Mouse (Mus musculus) small intestine, adult 2 months (tissue): ENCODE measurements at regions not wholly inside any gene's neighbourhood (a gene's known extent, or its start where the extent isn't known, plus 50 kb on each side); places are given as distances from the start of the nearest gene placed in this dataset.
A peak's percentile ranks its signal among the peaks of the same experiment; 100 is the strongest.

Source experiments
- H3K27ac ChIP-seq: fragments of 200-500 bp; 2 replicates; pipeline ENCODE4 v1.5.1; 2012; ENCODE audit warnings: low read depth, low read length, control low read depth, inconsistent platforms; ENCODE audit not compliant: insufficient read depth
- H3K27me3 ChIP-seq: fragments of 200-500 bp; 2 replicates; pipeline ENCODE4 v1.6.1; 2012; ENCODE audit warnings: mild to moderate bottlenecking, moderate library complexity, low read length, inconsistent platforms; ENCODE audit not compliant: control insufficient read depth, insufficient read depth
- H3K36me3 ChIP-seq: fragments of 200-500 bp; 2 replicates; pipeline ENCODE4 v1.6.1; 2012; ENCODE audit warnings: mild to moderate bottlenecking, low read length, control low read depth, inconsistent platforms; ENCODE audit not compliant: control insufficient read depth, insufficient read depth
- H3K4me1 ChIP-seq: fragments of 200-500 bp; 2 replicates; pipeline ENCODE4 v1.6.1; 2012; ENCODE audit warnings: low read length, inconsistent platforms, mixed read lengths; ENCODE audit not compliant: control insufficient read depth, insufficient read depth, insufficient read length
- H3K4me3 ChIP-seq: fragments of 200-500 bp; 2 replicates; pipeline ENCODE4 v1.5.1; 2012; ENCODE audit warnings: low read depth, mild to moderate bottlenecking, control low read depth, inconsistent platforms, low read length, moderate library complexity
- CTCF ChIP-seq: fragments of 200-500 bp; IDR thresholded peaks from 2 replicates; pipeline ENCODE4 v1.5.1; 2012; ENCODE audit warnings: low read depth, mild to moderate bottlenecking, control low read depth, inconsistent platforms, low read length, moderate library complexity, mixed read lengths; ENCODE audit not compliant: insufficient replicate concordance, insufficient read length; ENCODE audit errors: extremely low read depth
- POLR2A ChIP-seq: fragments of 200-500 bp; IDR thresholded peaks from 2 replicates; pipeline ENCODE4 v1.6.1; 2012; ENCODE audit warnings: low read depth, mild to moderate bottlenecking, control low read depth, inconsistent platforms, low read length, moderate library complexity
- WGBS: fragments of 180-500 bp; shearing (Covaris S2); methylation state at CpG from one replicate; pipeline ENCODE4 v1.1.7; 2018; 5-methylcytosine and 5-hydroxymethylcytosine counted together

DNA sequence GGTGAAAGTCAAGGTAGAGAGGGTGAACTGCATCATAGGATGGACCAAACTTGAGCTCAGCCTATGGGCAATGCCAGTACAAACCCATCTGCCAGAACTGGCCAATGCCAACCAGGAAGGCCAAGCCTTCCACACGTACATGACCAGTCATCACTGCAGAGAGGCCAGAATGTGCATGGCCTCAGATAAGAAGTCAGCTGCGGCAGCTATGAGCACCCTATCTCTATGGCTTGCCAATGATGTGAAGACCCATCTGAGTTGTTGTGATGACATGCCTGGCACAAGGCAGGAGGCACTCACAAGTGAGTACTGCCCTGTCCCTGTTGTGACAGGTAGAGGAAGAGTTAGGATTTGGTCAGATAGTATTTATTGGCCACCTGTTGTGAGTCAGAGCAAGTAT, 72.7 kb upstream of the Rreb1 start:
- Histone ChIP-seq H3K4me1 (no peaks in the 10 kb centered on the region; the same call in 1 of the 2 replicates), H3K4me3 (no peak overlapping the region), H3K27me3 (no peaks in the 10 kb centered on the region), H3K27ac (no peak overlapping the region), H3K36me3 (no peaks in the 10 kb centered on the region)
- no peak for TF ChIP-seq POLR2A
- TF ChIP-seq CTCF, result no peak
- WGBS, result 54% methylated on average over 2 of the region's 2 CpGs

GRCm38 (mm10) chr13:37710913-37711312, 67.3 kb upstream of the Rreb1 start:
- 82% methylated on average over 5 of the region's 5 CpGs for WGBS
- H3K4me1 ChIP-seq, result peaks cover 11% of the 10 kb centered on the region; the same call in 1 of the 2 replicates
- no peaks in the 10 kb centered on the region for H3K36me3 ChIP-seq
- no peak overlapping the region for H3K4me3 ChIP-seq
- no peak overlapping the region for H3K27ac ChIP-seq
- no peaks in the 10 kb centered on the region for H3K27me3 ChIP-seq
- no peak for TF ChIP-seq CTCF
- no peak for TF ChIP-seq POLR2A

DNA sequence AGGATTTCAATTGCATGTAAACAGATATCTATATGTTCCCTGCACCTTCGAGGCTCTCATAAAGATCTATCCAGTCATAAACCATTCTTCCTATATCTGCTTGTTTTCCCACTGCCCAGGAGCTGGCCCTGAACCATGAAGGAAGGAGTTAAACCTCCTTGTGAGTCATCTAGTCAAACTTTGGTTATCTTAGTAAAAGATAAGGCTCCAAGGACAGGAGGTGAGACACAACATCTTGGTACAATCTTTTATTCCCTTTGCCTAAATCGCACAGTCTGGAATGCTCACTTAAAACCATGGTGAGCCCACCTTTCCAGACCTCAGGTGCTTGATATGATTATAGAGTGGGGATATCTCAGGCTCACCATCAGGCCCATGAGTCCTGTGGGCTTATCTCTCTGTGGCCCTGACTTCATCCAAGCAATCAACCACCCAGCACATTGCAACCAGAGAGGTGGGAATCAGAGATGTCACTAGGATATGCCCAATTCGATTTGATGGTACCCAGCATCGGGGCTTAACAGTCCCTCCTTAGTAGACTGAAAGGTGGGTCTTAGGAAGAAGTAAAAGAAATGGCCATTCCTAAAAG, 65.2 kb upstream of the Rreb1 start:
- WGBS, result 34% methylated on average over 4 of the region's 4 CpGs
- peaks cover 21% of the 10 kb centered on the region; the same call in 1 of the 2 replicates for H3K4me1 ChIP-seq
- no peaks in the 10 kb centered on the region for H3K36me3 ChIP-seq
- TF ChIP-seq POLR2A (no peak), CTCF (no peak)
- no peaks in the 10 kb centered on the region for H3K27me3 ChIP-seq
- H3K4me3 ChIP-seq, result no peak overlapping the region
- H3K27ac ChIP-seq, result 0 out of 2 replicates have a peak overlapping the region, but pooled peaks have one; percentile 8

DNA sequence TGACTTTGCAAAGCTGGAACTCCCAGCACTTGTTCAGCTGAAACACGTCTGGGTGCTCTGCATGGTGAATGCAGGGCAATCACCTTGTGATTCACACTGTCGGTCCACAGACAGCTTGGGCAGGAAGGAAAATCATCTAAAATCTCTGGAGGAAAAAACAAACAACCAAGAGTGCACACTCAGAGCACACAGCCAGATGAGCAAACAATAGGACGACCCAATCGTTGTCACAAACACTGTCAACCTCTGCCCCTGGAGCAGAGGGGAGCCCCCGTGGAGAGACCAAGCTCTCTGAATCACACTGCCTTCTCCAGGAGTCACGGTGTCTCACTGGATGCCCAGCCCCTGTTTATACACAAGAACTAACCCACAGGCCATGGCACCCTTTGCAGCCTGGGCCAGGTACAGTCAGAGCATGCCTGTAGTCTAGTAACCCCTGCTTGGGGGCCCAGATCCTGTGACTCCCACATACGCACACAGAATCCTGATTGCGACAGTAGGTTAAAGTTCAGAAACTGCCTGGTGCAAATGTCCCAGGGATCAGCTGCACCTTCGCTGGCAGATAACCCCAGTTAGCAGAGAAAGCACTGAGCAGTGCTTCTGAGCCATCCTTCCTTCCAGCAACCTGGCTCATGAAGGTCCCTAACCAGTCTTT, 63.0 kb upstream of the Rreb1 start:
- Histone ChIP-seq H3K36me3 (no peaks in the 10 kb centered on the region), H3K27ac (peak overlapping the region; percentile 84)
- 18% methylated on average over 9 of the region's 9 CpGs for WGBS

GRCm38 (mm10) chr13:37715770-37716693, 62.2 kb upstream of the Rreb1 start:
- Histone ChIP-seq H3K4me3 (no peak overlapping the region), H3K36me3 (no peaks in the 10 kb centered on the region), H3K27ac (peak overlapping the region; percentile 84), H3K27me3 (no peaks in the 10 kb centered on the region), H3K4me1 (peaks cover 21% of the 10 kb centered on the region; the same call in 1 of the 2 replicates)
- WGBS, result 32% methylated on average over 15 of the region's 15 CpGs
- TF ChIP-seq POLR2A (no peak), CTCF (no peak)

More for the DNA sequence above, 63.0 kb upstream of the Rreb1 start:
- Histone ChIP-seq H3K4me1 (peaks cover 21% of the 10 kb centered on the region; the same call in 1 of the 2 replicates), H3K27me3 (no peaks in the 10 kb centered on the region), H3K4me3 (no peak overlapping the region)
- TF ChIP-seq POLR2A (no peak), CTCF (no peak)

- H3K4me3 ChIP-seq, result no peak overlapping the region
- peaks cover 21% of the 10 kb centered on the region; the same call in 1 of the 2 replicates for H3K4me1 ChIP-seq
- H3K27me3 ChIP-seq, result no peaks in the 10 kb centered on the region
- TF ChIP-seq CTCF (no peak), POLR2A (no peak)
- H3K27ac ChIP-seq, result no peak overlapping the region
- 81% methylated on average over 1 of the region's 1 CpGs for whole genome bisulfite sequencing
- no peaks in the 10 kb centered on the region for H3K36me3 ChIP-seq
These were observed 60.4 kb upstream of the Rreb1 start for GRCm38 (mm10) chr13:37717793-37718192.

GRCm38 (mm10) chr13:37718364-37718763, 59.8 kb upstream of the Rreb1 start:
- TF ChIP-seq CTCF (no peak), POLR2A (no peak)
- Histone ChIP-seq H3K4me1 (peaks cover 17% of the 10 kb centered on the region; the same call in 1 of the 2 replicates), H3K27ac (no peak overlapping the region), H3K27me3 (no peaks in the 10 kb centered on the region), H3K36me3 (no peaks in the 10 kb centered on the region), H3K4me3 (no peak overlapping the region)
- WGBS, result 87% methylated on average over 4 of the region's 4 CpGs
